In genomic region chr11:86958721-86959675, GRCm38 (mm10) we compare ENCODE assay signal across 9 mouse cellular contexts. TPM values are rescaled to one million over a fixed set of nuclear protein-coding genes. Genes with fewer than 3 reads are reported as not detected.
DNase-seq lines count a peak whose midpoint lies in the region; ATAC-seq and TF ChIP-seq lines count a peak whose summit lies in the region.
"Had no signal": no experiment of that assay in that cellular context is flagged by ENCODE, and none has a peak within 500 bp of the region (broad histone marks: within the 10 kb centered on the region; RNA-seq: fewer than 3 reads in every experiment).

No protein-coding gene starts in this region.

- WGBS in forebrain, embryonic 10.5 days: 65% methylated on average over 12 of the region's 12 CpGs
- WGBS in forebrain, embryonic 16.5 days: 59% methylated on average over 12 of the region's 12 CpGs
- 32% methylated on average over 12 of the region's 12 CpGs for WGBS in bone marrow, adult 2 months
- 26% methylated on average over 12 of the region's 12 CpGs for WGBS in heart, embryonic 15.5 days
- WGBS in stomach, embryonic 14.5 days: 27% methylated on average over 12 of the region's 12 CpGs

- TF ChIP-seq POLR2A in bone marrow, adult 2 months (IDR thresholded peaks at IDR 0.05; ENCODE audit: borderline replicate concordance, control insufficient read depth, low read depth, low read length): no peak

- no peak overlapping the region for H3K9ac ChIP-seq in forebrain, embryonic 16.5 days (replicated peaks; ENCODE audit: low read depth, low read length)
- peak overlapping the region; percentile 38 for H3K9ac ChIP-seq in heart, embryonic 15.5 days
- no peak overlapping the region for H3K9ac ChIP-seq in stomach, embryonic 14.5 days (replicated peaks; ENCODE audit: low read depth, low read length)

- no peaks in the 10 kb centered on the region for H3K9me3 ChIP-seq in forebrain, embryonic 10.5 days
- no peaks in the 10 kb centered on the region for H3K9me3 ChIP-seq in forebrain, embryonic 16.5 days (ENCODE audit: control insufficient read depth, low read length)
- H3K9me3 ChIP-seq in heart, embryonic 15.5 days (replicated peaks): no peaks in the 10 kb centered on the region
- no peaks in the 10 kb centered on the region for H3K9me3 ChIP-seq in stomach, embryonic 14.5 days (ENCODE audit: control insufficient read depth, low read depth, low read length)

- H3K4me3 ChIP-seq in forebrain, embryonic 10.5 days: no peak overlapping the region
- no peak overlapping the region for H3K4me3 ChIP-seq in forebrain, embryonic 16.5 days (replicated peaks; ENCODE audit: low read length)
- H3K4me3 ChIP-seq in bone marrow, adult 2 months (replicated peaks; ENCODE audit: control insufficient read depth, low read depth, low read length): no peak overlapping the region
- H3K4me3 ChIP-seq in heart, embryonic 15.5 days: no peak overlapping the region
- H3K4me3 ChIP-seq in stomach, embryonic 14.5 days (ENCODE audit: low read depth, low read length): no peak overlapping the region

- ATAC-seq in forebrain, embryonic 16.5 days: no peak
- ATAC-seq in heart, embryonic 15.5 days (replicated peaks; ENCODE audit: insufficient number of reproducible peaks, insufficient read depth, low FRiP score, low read depth): no peak
- ATAC-seq in stomach, embryonic 14.5 days (ENCODE audit: insufficient number of reproducible peaks, insufficient read depth, low FRiP score, low read depth): no peak

- H3K27ac ChIP-seq in forebrain, embryonic 10.5 days: peak overlapping the region; percentile 69
- no peak overlapping the region for H3K27ac ChIP-seq in forebrain, embryonic 16.5 days (ENCODE audit: low read length)
- H3K27ac ChIP-seq in bone marrow, adult 2 months (ENCODE audit: control insufficient read depth, insufficient read depth, low read depth, low read length, poor library complexity): peak overlapping the region; percentile 9; the same call in 1 of the 2 replicates
- H3K27ac ChIP-seq in heart, embryonic 15.5 days: peak overlapping the region; percentile 94
- H3K27ac ChIP-seq in stomach, embryonic 14.5 days (ENCODE audit: low read length): peak overlapping the region; percentile 40; the same call in 1 of the 2 replicates

- H3K4me2 ChIP-seq in forebrain, embryonic 16.5 days (ENCODE audit: low read length): no peak overlapping the region
- peak overlapping the region; percentile 16; the same call in 1 of the 2 replicates for H3K4me2 ChIP-seq in heart, embryonic 15.5 days
- no peak overlapping the region for H3K4me2 ChIP-seq in stomach, embryonic 14.5 days (replicated peaks; ENCODE audit: low read depth, low read length)

- no peaks in the 10 kb centered on the region for H3K36me3 ChIP-seq in forebrain, embryonic 10.5 days (replicated peaks)
- H3K36me3 ChIP-seq in forebrain, embryonic 16.5 days (ENCODE audit: control insufficient read depth, insufficient read depth): no peaks in the 10 kb centered on the region
- no peaks in the 10 kb centered on the region for H3K36me3 ChIP-seq in heart, embryonic 15.5 days
- H3K36me3 ChIP-seq in stomach, embryonic 14.5 days (ENCODE audit: control insufficient read depth, insufficient read depth, low read length): 0 out of 2 replicates have a peak, but pooled peaks cover 4% of the 10 kb centered on the region

- no peaks in the 10 kb centered on the region for H3K27me3 ChIP-seq in forebrain, embryonic 10.5 days (ENCODE audit: poor library complexity, severe bottlenecking)
- H3K27me3 ChIP-seq in forebrain, embryonic 16.5 days (replicated peaks; ENCODE audit: control insufficient read depth, insufficient read depth, low read length): no peaks in the 10 kb centered on the region
- H3K27me3 ChIP-seq in heart, embryonic 15.5 days: no peaks in the 10 kb centered on the region
- no peaks in the 10 kb centered on the region for H3K27me3 ChIP-seq in stomach, embryonic 14.5 days (ENCODE audit: control insufficient read depth, insufficient read depth, low read length)
- H3K27me3 ChIP-seq: CH12.LX had no signal

- DNase-seq in forebrain, embryonic 10.5 days (ENCODE audit: extremely low spot score, low spot score): no peak
- peak; percentile 91 for DNase-seq in kidney, postnatal 14 days
- no peak for DNase-seq in urinary bladder, adult 18-20 months (ENCODE audit: low spot score in 2 of 2)
- DNase-seq in right cerebral cortex, postnatal 25 days: no peak

- TF ChIP-seq CTCF in bone marrow, adult 2 months (IDR thresholded peaks at IDR 0.05; ENCODE audit: control insufficient read depth, insufficient read depth, low read length): no peak

- H3K4me1 ChIP-seq in forebrain, embryonic 10.5 days: peaks cover 77% of the 10 kb centered on the region
- peaks cover 3% of the 10 kb centered on the region; the same call in 1 of the 2 replicates for H3K4me1 ChIP-seq in forebrain, embryonic 16.5 days (replicated peaks; ENCODE audit: control insufficient read depth, insufficient read depth, low read length)
- H3K4me1 ChIP-seq in bone marrow, adult 2 months (ENCODE audit: control insufficient read depth, insufficient read depth, low read length): peaks cover 2% of the 10 kb centered on the region; the same call in 1 of the 2 replicates
- peaks cover 96% of the 10 kb centered on the region for H3K4me1 ChIP-seq in heart, embryonic 15.5 days (replicated peaks)
- peaks cover 62% of the 10 kb centered on the region for H3K4me1 ChIP-seq in stomach, embryonic 14.5 days (ENCODE audit: control insufficient read depth, insufficient read depth, low read length)

RNA-seq across cellular contexts. Expression of gene Ypel2, which starts 34.5 kb away (rescaled TPM):
- 2.9 and 3.2 TPM in 2 replicates for polyA plus RNA-seq in forebrain, embryonic 10.5 days (2016; fragmentation: Nextera tagmentation; extraction: Ambion mirVana)
- polyA plus RNA-seq in forebrain, embryonic 16.5 days (2015; fragmentation: Nextera tagmentation; extraction: Ambion mirVana): 7.1 and 8.1 TPM in 2 replicates
- 3.4 and 4.7 TPM in 2 replicates for polyA plus RNA-seq in bone marrow, adult 2 months (2011; ENCODE audit: insufficient read depth, insufficient read length, low replicate concordance, missing spikeins)
- polyA plus RNA-seq in heart, embryonic 15.5 days (2015; fragmentation: Nextera tagmentation; extraction: Ambion mirVana): 20.8 and 23.1 TPM in 2 replicates
- 6.6 and 7.5 TPM in 2 replicates for polyA plus RNA-seq in stomach, embryonic 14.5 days (2014; fragmentation: Nextera tagmentation; extraction: Ambion mirVana)
